Mouse (Mus musculus): ENCODE results near the gene 9430007A20Rik. TPM values are rescaled to one million over a fixed set of nuclear protein-coding genes. Genes with fewer than 3 reads are reported as not detected.
"Not testable (repeated sequence)": the region's sequence is repeated elsewhere in the genome, so short reads cannot be mapped to it uniquely, and the experiment has no call there.

The 9430007A20Rik gene
- total RNA-seq (2017): not detected in 2 replicates

- ATAC-seq (ENCODE audit: extremely low read depth, insufficient number of reproducible peaks, low FRiP score, poor library complexity, severe bottlenecking): no peak
Measured at GRCm38 (mm10) chr4:144519522-144519921, at the start of gene 9430007A20Rik. TSS of gene 9430007A20Rik (plus strand) at chr4:144519822.

GRCm38 (mm10) chr4:144493331-144493730 is 26.3 kb upstream of the 9430007A20Rik start:
- ATAC-seq (ENCODE audit: extremely low read depth, insufficient number of reproducible peaks, low FRiP score, poor library complexity, severe bottlenecking): no peak

GRCm38 (mm10) chr4:144506518-144506917 is 13.1 kb upstream of the 9430007A20Rik start:
- no peak for ATAC-seq (ENCODE audit: extremely low read depth, insufficient number of reproducible peaks, low FRiP score, poor library complexity, severe bottlenecking)

GRCm38 (mm10) chr4:144544689-144545088 is 25.1 kb downstream of the 9430007A20Rik start:
- ATAC-seq (ENCODE audit: extremely low read depth, insufficient number of reproducible peaks, low FRiP score, poor library complexity, severe bottlenecking): no peak

GRCm38 (mm10) chr4:144545339-144545738 is 25.7 kb downstream of the 9430007A20Rik start:
- ATAC-seq (ENCODE audit: extremely low read depth, insufficient number of reproducible peaks, low FRiP score, poor library complexity, severe bottlenecking): not testable (repeated sequence)

- no peak for ATAC-seq (ENCODE audit: extremely low read depth, insufficient number of reproducible peaks, low FRiP score, poor library complexity, severe bottlenecking)
Measured at GRCm38 (mm10) chr4:144551156-144551555, 31.5 kb downstream of the 9430007A20Rik start.

GRCm38 (mm10) chr4:144559792-144560191 is 40.2 kb downstream of the 9430007A20Rik start:
- no peak for ATAC-seq (ENCODE audit: extremely low read depth, insufficient number of reproducible peaks, low FRiP score, poor library complexity, severe bottlenecking)

- no peak for ATAC-seq (ENCODE audit: extremely low read depth, insufficient number of reproducible peaks, low FRiP score, poor library complexity, severe bottlenecking)
Measured at GRCm38 (mm10) chr4:144561205-144561604, 41.6 kb downstream of the 9430007A20Rik start.

- no peak for ATAC-seq (ENCODE audit: extremely low read depth, insufficient number of reproducible peaks, low FRiP score, poor library complexity, severe bottlenecking)
Measured at GRCm38 (mm10) chr4:144565034-144565433, 45.4 kb downstream of the 9430007A20Rik start, which contains the start of gene Gm13124. TSS of gene Gm13124 (minus strand) at chr4:144565134.

- ATAC-seq (ENCODE audit: extremely low read depth, insufficient number of reproducible peaks, low FRiP score, poor library complexity, severe bottlenecking): no peak
Measured at GRCm38 (mm10) chr4:144567752-144568151, 48.1 kb downstream of the 9430007A20Rik start.

Other genes starting within 250 kb of the 9430007A20Rik start
- not detected in 2 replicates for gene Pramel5, start 239.3 kb upstream of the 9430007A20Rik start, total RNA-seq (2017)
- 0.35 TPM in 1 of 2 replicates, not detected in the other for gene Gm13128, start 189.6 kb upstream of the 9430007A20Rik start, total RNA-seq (2017)
- not detected in 2 replicates for gene Gm13119, start 161.9 kb upstream of the 9430007A20Rik start, total RNA-seq (2017)
- not detected in 2 replicates for gene Pramef20, start 141.9 kb upstream of the 9430007A20Rik start, total RNA-seq (2017)
- not detected in 2 replicates for gene Pramef12, start 111.4 kb upstream of the 9430007A20Rik start, total RNA-seq (2017)
- not detected in 2 replicates for gene 1700012P22Rik, start 81.0 kb upstream of the 9430007A20Rik start, total RNA-seq (2017)
- gene Gm9944, start 66.5 kb upstream of the 9430007A20Rik start, total RNA-seq (2017): not detected in 2 replicates
- gene Aadacl3, start 56.1 kb upstream of the 9430007A20Rik start, total RNA-seq (2017): not detected in 2 replicates
- gene Gm13124, start 45.3 kb downstream of the 9430007A20Rik start, total RNA-seq (2017): not detected in 2 replicates
- gene Aadacl4, start 93.9 kb downstream of the 9430007A20Rik start, total RNA-seq (2017): not detected in 2 replicates
- not detected in 2 replicates for gene Gm436, start 166.5 kb downstream of the 9430007A20Rik start, total RNA-seq (2017)
- gene Gm13178, start 201.6 kb downstream of the 9430007A20Rik start, total RNA-seq (2017): not detected in 2 replicates